Mouse (Mus musculus): ENCODE data around the gene Tomm40l.

- no peak for TF ChIP-seq CTCF (conservative IDR thresholded peaks at IDR 0.05; ENCODE audit: low read length)
- TF ChIP-seq POU5F1 (IDR thresholded peaks at IDR 0.05; ENCODE audit: borderline replicate concordance, low read length) = no peak
- TF ChIP-seq NANOG (IDR thresholded peaks at IDR 0.05; ENCODE audit: borderline replicate concordance, low read length) = no peak
Measured at GRCm38 (mm10) chr1:171223796-171224195, 1.5 kb upstream of the Tomm40l start.
